11 mouse cellular contexts compared by ENCODE assay signal in genomic region chr10:120429199-120429551, GRCm38 (mm10). TPM values are rescaled to one million over a fixed set of nuclear protein-coding genes. Genes with fewer than 3 reads are reported as not detected.
DNase-seq lines count a peak whose midpoint lies in the region; ATAC-seq and TF ChIP-seq lines count a peak whose summit lies in the region.
"Had no signal": no experiment of that assay in that cellular context is flagged by ENCODE, and none has a peak within 500 bp of the region (broad histone marks: within the 10 kb centered on the region; RNA-seq: fewer than 3 reads in every experiment).

No protein-coding gene starts in this region.

- TF ChIP-seq POLR2A in kidney, adult 2 months (IDR thresholded peaks at IDR 0.05; ENCODE audit: low read depth, low read length): no peak
- TF ChIP-seq POLR2A in thymus, adult 2 months (IDR thresholded peaks at IDR 0.05; ENCODE audit: control insufficient read depth, extremely low read depth, insufficient read depth, low read length, poor library complexity): no peak

- no peak for TF ChIP-seq CTCF in kidney, adult 2 months (conservative IDR thresholded peaks at IDR 0.05; ENCODE audit: insufficient read depth, insufficient read length, low read depth, low read length)
- no peak for TF ChIP-seq CTCF in thymus, adult 2 months (IDR thresholded peaks at IDR 0.05; ENCODE audit: borderline replicate concordance, control insufficient read depth, extremely low read depth, insufficient read depth, low read length, poor library complexity)

- H3K27me3 ChIP-seq in kidney, adult 2 months (replicated peaks; ENCODE audit: control insufficient read depth, insufficient read depth, low read length): no peaks in the 10 kb centered on the region
- H3K27me3 ChIP-seq in embryonic facial prominence, embryonic 14.5 days (replicated peaks; ENCODE audit: control insufficient read depth, insufficient read depth, low read length): no peaks in the 10 kb centered on the region
- no peaks in the 10 kb centered on the region for H3K27me3 ChIP-seq in limb, embryonic 10.5 days (ENCODE audit: low read depth, poor library complexity, severe bottlenecking)
- no peaks in the 10 kb centered on the region for H3K27me3 ChIP-seq in thymus, adult 2 months (ENCODE audit: control insufficient read depth, insufficient read depth, low read length)
- H3K27me3 ChIP-seq: midbrain, embryonic 15.5 days had no signal

- H3K4me2 ChIP-seq in embryonic facial prominence, embryonic 14.5 days (ENCODE audit: low read depth, low read length): peak overlapping the region; percentile 39

- H3K9me3 ChIP-seq in embryonic facial prominence, embryonic 14.5 days (ENCODE audit: control insufficient read depth, low read length): no peaks in the 10 kb centered on the region
- H3K9me3 ChIP-seq in limb, embryonic 10.5 days (replicated peaks): no peaks in the 10 kb centered on the region
- H3K9me3 ChIP-seq: midbrain, embryonic 15.5 days had no signal

- WGBS in kidney, adult 2 months: 62% methylated on average over 10 of the region's 10 CpGs
- 64% methylated on average over 10 of the region's 10 CpGs for WGBS in embryonic facial prominence, embryonic 14.5 days
- WGBS in limb, embryonic 10.5 days: 81% methylated on average over 10 of the region's 10 CpGs
- WGBS in thymus, adult 2 months: 69% methylated on average over 10 of the region's 10 CpGs

- H3K36me3 ChIP-seq in kidney, adult 2 months (ENCODE audit: control insufficient read depth, insufficient read depth, low read length): no peaks in the 10 kb centered on the region
- H3K36me3 ChIP-seq in embryonic facial prominence, embryonic 14.5 days (ENCODE audit: control insufficient read depth, insufficient read depth, low read length): no peaks in the 10 kb centered on the region
- H3K36me3 ChIP-seq in limb, embryonic 10.5 days: peaks cover 88% of the 10 kb centered on the region
- H3K36me3 ChIP-seq in thymus, adult 2 months (ENCODE audit: control insufficient read depth, insufficient read depth, low read length): no peaks in the 10 kb centered on the region
- H3K36me3 ChIP-seq: midbrain, embryonic 15.5 days had no signal

- H3K9ac ChIP-seq in embryonic facial prominence, embryonic 14.5 days (ENCODE audit: low read depth, low read length): no peak overlapping the region
- H3K9ac ChIP-seq: liver, embryonic 14.5 days; midbrain, embryonic 15.5 days had no signal

- no peak for ATAC-seq in embryonic facial prominence, embryonic 14.5 days (ENCODE audit: low read depth)

- H3K4me3 ChIP-seq in kidney, adult 2 months (ENCODE audit: insufficient read depth, low read depth, low read length): peak overlapping the region; percentile 49
- 0 out of 2 replicates have a peak overlapping the region, but pooled peaks have one; percentile 19 for H3K4me3 ChIP-seq in brown adipose tissue, adult 24 weeks (ENCODE audit: insufficient read depth, low read depth, low read length)
- no peak overlapping the region for H3K4me3 ChIP-seq in embryonic facial prominence, embryonic 14.5 days (ENCODE audit: low read depth, low read length)
- H3K4me3 ChIP-seq in limb, embryonic 10.5 days: no peak overlapping the region
- no peak overlapping the region for H3K4me3 ChIP-seq in thymus, adult 2 months (ENCODE audit: control insufficient read depth, insufficient read depth, low read length)
- H3K4me3 ChIP-seq: midbrain, embryonic 15.5 days had no signal

- no peak for DNase-seq in kidney, adult 2 months
- no peak for DNase-seq in kidney, postnatal 10 days
- DNase-seq in embryonic facial prominence, embryonic 14.5 days (ENCODE audit: low spot score): no peak
- DNase-seq in limb, embryonic 10.5 days (ENCODE audit: low spot score): no peak
- DNase-seq in ovary, postnatal 10 days (ENCODE audit: low spot score): no peak
- no peak for DNase-seq in thymus, adult 2 months
- DNase-seq in adrenal gland, postnatal 10 days: no peak

- 0 out of 2 replicates have a peak, but pooled peaks cover 4% of the 10 kb centered on the region for H3K4me1 ChIP-seq in kidney, adult 2 months (ENCODE audit: control insufficient read depth, insufficient read depth, low read length)
- no peaks in the 10 kb centered on the region for H3K4me1 ChIP-seq in brown adipose tissue, adult 24 weeks (ENCODE audit: control insufficient read depth, insufficient read depth, insufficient read length, low read length)
- H3K4me1 ChIP-seq in embryonic facial prominence, embryonic 14.5 days (ENCODE audit: control insufficient read depth, insufficient read depth, low read length): peaks cover 51% of the 10 kb centered on the region
- peaks cover 80% of the 10 kb centered on the region for H3K4me1 ChIP-seq in limb, embryonic 10.5 days
- H3K4me1 ChIP-seq in thymus, adult 2 months (replicated peaks; ENCODE audit: control insufficient read depth, insufficient read depth, low read length): no peaks in the 10 kb centered on the region

- no peak overlapping the region for H3K27ac ChIP-seq in kidney, adult 2 months (ENCODE audit: insufficient read depth, low read depth, low read length)
- H3K27ac ChIP-seq in brown adipose tissue, adult 24 weeks (replicated peaks; ENCODE audit: low read depth, low read length): no peak overlapping the region
- H3K27ac ChIP-seq in embryonic facial prominence, embryonic 14.5 days (replicated peaks; ENCODE audit: low read depth, low read length): peak overlapping the region; percentile 74
- H3K27ac ChIP-seq in limb, embryonic 10.5 days: peak overlapping the region; percentile 53
- H3K27ac ChIP-seq in thymus, adult 2 months (ENCODE audit: control insufficient read depth, insufficient read depth, low read length): no peak overlapping the region
- H3K27ac ChIP-seq: liver, embryonic 14.5 days had no signal

RNA-seq across cellular contexts. Expression of gene Hmga2, which starts 47.1 kb away (rescaled TPM):
- polyA plus RNA-seq in kidney, adult 2 months (2012; rRNA removed): 0.09 and 0.10 TPM in 2 replicates
- polyA plus RNA-seq in brown adipose tissue, adult 24 weeks (2012; ENCODE audit: insufficient read depth, insufficient read length, missing spikeins): not detected in 2 replicates
- 11.1 and 18.0 TPM in 2 replicates for polyA plus RNA-seq in embryonic facial prominence, embryonic 14.5 days (2014; fragmentation: Nextera tagmentation; extraction: Ambion mirVana)
- 129 and 160 TPM in 2 replicates for polyA plus RNA-seq in limb, embryonic 10.5 days (2016; fragmentation: Nextera tagmentation; extraction: Ambion mirVana)
- polyA plus RNA-seq in thymus, adult 2 months (2012; rRNA removed): 0.05 TPM in 1 of 2 replicates, not detected in the other
- total RNA-seq in adrenal gland, postnatal 10 days (2021): 1 to 10 TPM; 3.9 to 6.4 TPM
- total RNA-seq: MEL had no signal

Comparison
In these comparisons a context has a peak if more than half of its experiments do, and no peak if none do; other contexts are left out.
1. H3K27ac ChIP-seq: peak in embryonic facial prominence, embryonic 14.5 days (single experiment) and limb, embryonic 10.5 days (single experiment); none in kidney, adult 2 months (single experiment), brown adipose tissue, adult 24 weeks (single experiment) and thymus, adult 2 months (single experiment).
2. H3K4me3 ChIP-seq: peak in kidney, adult 2 months (single experiment) and brown adipose tissue, adult 24 weeks (single experiment); none in embryonic facial prominence, embryonic 14.5 days (single experiment), limb, embryonic 10.5 days (single experiment) and thymus, adult 2 months (single experiment).